Mouse (Mus musculus) B cell, adult 2 months (primary cell): ENCODE data around the gene Gm10577.

Source experiments
- DNase-seq, 2 experiments: peaks; one replicate each; pipeline ENCODE4 v3.0.0; 2022

Gene Gm10577

GRCm38 (mm10) chr4:100994442-100995255 lies 25.8 kb downstream of the Gm10577 start:
- DNase-seq = no peak

- DNase-seq = no peak
These were observed 28.4 kb downstream of the Gm10577 start for GRCm38 (mm10) chr4:100992086-100992485.

- DNase-seq = no peak
These were observed 29.5 kb downstream of the Gm10577 start for GRCm38 (mm10) chr4:100990996-100991395.

- DNase-seq = no peak
These were observed 32.2 kb downstream of the Gm10577 start for GRCm38 (mm10) chr4:100988231-100988799.

GRCm38 (mm10) chr4:100987187-100987586 lies 33.3 kb downstream of the Gm10577 start:
- DNase-seq = no peak

GRCm38 (mm10) chr4:100977522-100977921 lies 43.0 kb downstream of the Gm10577 start:
- DNase-seq = no peak

GRCm38 (mm10) chr4:100974455-100975035 lies 46.0 kb downstream of the Gm10577 start:
- no peak for DNase-seq

- DNase-seq = no peak
These were observed 46.6 kb downstream of the Gm10577 start for GRCm38 (mm10) chr4:100973641-100974454.
